Mouse (Mus musculus) heart, embryonic 16.5 days (tissue): Measurements from ENCODE around the gene Top3b. TPM values are rescaled to one million over a fixed set of nuclear protein-coding genes. Genes with fewer than 3 reads are reported as not detected.

Experiments
- ATAC-seq: fragments of 200-750 bp; cut with Nextera tagmentation; replicated peaks from 2 replicates; pipeline ENCODE4 v1.8.0; 2017; ENCODE audit warnings: moderate number of reproducible peaks; ENCODE audit not compliant: insufficient read depth, low FRiP score; ENCODE audit errors: extremely low read depth
- H3K27ac ChIP-seq: fragments of 300-500 bp; sonication (generic); 2 replicates; pipeline ENCODE4 v1.5.1; 2014; ENCODE audit warnings: mild to moderate bottlenecking, low read length, control low read depth, moderate library complexity
- H3K27me3 ChIP-seq: fragments of 300-500 bp; sonication (generic); 2 replicates; pipeline ENCODE4 v1.6.1; 2014; ENCODE audit warnings: low read length, mixed read lengths; ENCODE audit not compliant: control insufficient read depth, insufficient read depth
- H3K36me3 ChIP-seq: fragments of 300-500 bp; sonication (generic); 2 replicates; pipeline ENCODE4 v1.6.1; 2014; ENCODE audit not compliant: control insufficient read depth, insufficient read depth
- H3K4me1 ChIP-seq: fragments of 300-500 bp; sonication (generic); 2 replicates; pipeline ENCODE4 v1.6.1; 2014; ENCODE audit warnings: low read length, mixed read lengths; ENCODE audit not compliant: control insufficient read depth, insufficient read depth
- H3K4me2 ChIP-seq: fragments of 300-500 bp; sonication (generic); 2 replicates; pipeline ENCODE4 v1.6.1; 2014; ENCODE audit warnings: low read depth, mild to moderate bottlenecking, control low read depth, low read length
- H3K4me3 ChIP-seq: fragments of 300-500 bp; sonication (generic); 2 replicates; pipeline ENCODE4 v1.5.1; 2014; ENCODE audit warnings: mild to moderate bottlenecking, control low read depth, low read length
- H3K9ac ChIP-seq: fragments of 300-500 bp; sonication (generic); 2 replicates; pipeline ENCODE4 v1.6.1; 2014; ENCODE audit warnings: low read length, control low read depth
- H3K9me3 ChIP-seq: fragments of 300-500 bp; sonication (generic); replicated peaks from 2 replicates; pipeline ENCODE4 v1.6.1; 2016; ENCODE audit warnings: low read length; ENCODE audit not compliant: control insufficient read depth
- WGBS: fragments of 180-500 bp; shearing (Covaris S2); extraction: QIAGEN DNeasy Blood & Tissue Kit; methylation state at CpG from one replicate; pipeline ENCODE4 v1.1.7; 2014; 5-methylcytosine and 5-hydroxymethylcytosine counted together
- polyA plus RNA-seq: library from polyadenylated mRNA; unstranded; fragments of >200 nt; fragmentation: Nextera tagmentation; extraction: Ambion mirVana; gene quantifications from 2 replicates; pipeline ENCODE4 v1.2.1, GENCODE M21; 2015

Top3b gene
- 45.1 and 45.2 TPM in 2 replicates for polyA plus RNA-seq

GRCm38 (mm10) chr16:16870617-16871331 is at the start of gene Top3b, which contains the start of gene Vpreb1:
Gene Top3b, plus strand, starts transcription at chr16:16870736.
Gene Vpreb1, minus strand, starts transcription at chr16:16870843.
- H3K9ac ChIP-seq = peak within 1 kb of the TSS; percentile 96
- peak within 1 kb of the TSS; percentile 97 for H3K27ac ChIP-seq
- no peaks in the 10 kb centered on the region for H3K9me3 ChIP-seq
- peaks cover 10% of the 10 kb centered on the region for H3K4me1 ChIP-seq
- H3K4me2 ChIP-seq = peak within 1 kb of the TSS; percentile 85
- under 1% methylated on average over 49 of the region's 49 CpGs for WGBS
- ATAC-seq = peak; percentile 93
- H3K36me3 ChIP-seq = peaks cover 4% of the 10 kb centered on the region
- no peaks in the 10 kb centered on the region for H3K27me3 ChIP-seq
- H3K4me3 ChIP-seq = peak within 1 kb of the TSS; percentile 90

GRCm38 (mm10) chr16:16825476-16825875 is 45.1 kb upstream of the Top3b start:
- H3K4me3 ChIP-seq = no peak overlapping the region
- ATAC-seq = no peak
- WGBS = 49% methylated on average over 5 of the region's 5 CpGs
- H3K9ac ChIP-seq = no peak overlapping the region
- no peaks in the 10 kb centered on the region for H3K36me3 ChIP-seq
- no peak overlapping the region for H3K27ac ChIP-seq
- H3K4me1 ChIP-seq = no peaks in the 10 kb centered on the region
- H3K4me2 ChIP-seq = no peak overlapping the region
- no peaks in the 10 kb centered on the region for H3K27me3 ChIP-seq
- no peaks in the 10 kb centered on the region for H3K9me3 ChIP-seq

GRCm38 (mm10) chr16:16826223-16826622 is 44.3 kb upstream of the Top3b start:
- H3K4me3 ChIP-seq = no peak overlapping the region
- H3K36me3 ChIP-seq = no peaks in the 10 kb centered on the region
- WGBS = 93% methylated on average over 2 of the region's 2 CpGs
- H3K4me1 ChIP-seq = no peaks in the 10 kb centered on the region
- H3K9me3 ChIP-seq = no peaks in the 10 kb centered on the region
- no peaks in the 10 kb centered on the region for H3K27me3 ChIP-seq
- no peak overlapping the region for H3K27ac ChIP-seq
- no peak overlapping the region for H3K9ac ChIP-seq
- H3K4me2 ChIP-seq = no peak overlapping the region
- no peak for ATAC-seq

GRCm38 (mm10) chr16:16828757-16829615 is 41.5 kb upstream of the Top3b start, which contains the start of gene Spag6l:
Gene Spag6l, minus strand, starts transcription at chr16:16829456.
- no peaks in the 10 kb centered on the region for H3K36me3 ChIP-seq
- peak within 1 kb of the TSS; percentile 86 for H3K4me2 ChIP-seq
- peak; percentile 14; the same call in 1 of the 2 replicates for ATAC-seq
- WGBS = 6% methylated on average over 33 of the region's 33 CpGs
- peak within 1 kb of the TSS; percentile 37 for H3K9ac ChIP-seq
- peak within 1 kb of the TSS; percentile 54 for H3K4me3 ChIP-seq
- H3K27me3 ChIP-seq = no peaks in the 10 kb centered on the region
- no peaks in the 10 kb centered on the region for H3K9me3 ChIP-seq
- H3K4me1 ChIP-seq = no peaks in the 10 kb centered on the region
- no peak within 1 kb of the TSS for H3K27ac ChIP-seq

- H3K4me2 ChIP-seq = peak overlapping the region; percentile 86
- no peaks in the 10 kb centered on the region for H3K9me3 ChIP-seq
- no peak overlapping the region for H3K4me3 ChIP-seq
Measured at GRCm38 (mm10) chr16:16829671-16830070, 40.9 kb upstream of the Top3b start.

GRCm38 (mm10) chr16:16849196-16849595 is 21.3 kb upstream of the Top3b start:
- Histone ChIP-seq H3K4me3 (no peak overlapping the region), H3K27ac (no peak overlapping the region), H3K36me3 (no peaks in the 10 kb centered on the region), H3K9me3 (no peaks in the 10 kb centered on the region), H3K27me3 (no peaks in the 10 kb centered on the region), H3K4me1 (no peaks in the 10 kb centered on the region), H3K4me2 (no peak overlapping the region), H3K9ac (no peak overlapping the region)
- no peak for ATAC-seq

More at GRCm38 (mm10) chr16:16829671-16830070, 40.9 kb upstream of the Top3b start:
- Histone ChIP-seq H3K27me3 (no peaks in the 10 kb centered on the region), H3K36me3 (no peaks in the 10 kb centered on the region), H3K9ac (no peak overlapping the region), H3K27ac (no peak overlapping the region), H3K4me1 (no peaks in the 10 kb centered on the region)
- no peak for ATAC-seq
- 84% methylated on average over 3 of the region's 3 CpGs for WGBS

- Histone ChIP-seq H3K4me2 (no peak overlapping the region), H3K27me3 (no peaks in the 10 kb centered on the region), H3K9ac (no peak overlapping the region), H3K4me1 (no peaks in the 10 kb centered on the region), H3K27ac (no peak overlapping the region), H3K36me3 (no peaks in the 10 kb centered on the region), H3K4me3 (no peak overlapping the region), H3K9me3 (no peaks in the 10 kb centered on the region)
- ATAC-seq = no peak
- WGBS = 82% methylated on average over 3 of the region's 3 CpGs
Measured at GRCm38 (mm10) chr16:16852411-16852810, 18.1 kb upstream of the Top3b start.

GRCm38 (mm10) chr16:16854836-16855235 is 15.7 kb upstream of the Top3b start:
- Histone ChIP-seq H3K4me1 (no peaks in the 10 kb centered on the region), H3K36me3 (no peaks in the 10 kb centered on the region), H3K27ac (no peak overlapping the region), H3K4me2 (no peak overlapping the region), H3K9ac (no peak overlapping the region), H3K9me3 (no peaks in the 10 kb centered on the region), H3K27me3 (no peaks in the 10 kb centered on the region), H3K4me3 (no peak overlapping the region)
- WGBS = 25% methylated on average over 6 of the region's 6 CpGs
- no peak for ATAC-seq

GRCm38 (mm10) chr16:16855541-16855940 is 15.0 kb upstream of the Top3b start:
- 90% methylated on average over 1 of the region's 1 CpGs for WGBS
- Histone ChIP-seq H3K4me1 (no peaks in the 10 kb centered on the region), H3K4me3 (no peak overlapping the region), H3K9ac (no peak overlapping the region), H3K36me3 (no peaks in the 10 kb centered on the region), H3K27ac (no peak overlapping the region), H3K27me3 (no peaks in the 10 kb centered on the region), H3K4me2 (no peak overlapping the region), H3K9me3 (no peaks in the 10 kb centered on the region)
- ATAC-seq = no peak
